Mouse (Mus musculus): ENCODE data around the gene Snx25. TPM values are rescaled to one million over a fixed set of nuclear protein-coding genes. Genes with fewer than 3 reads are reported as not detected.
A peak's percentile ranks its signal among the peaks of the same experiment; 100 is the strongest.

The Snx25 gene
- polyA plus RNA-seq, 2 experiments from 2014 or later: 7.9 to 8.4 TPM

DNA sequence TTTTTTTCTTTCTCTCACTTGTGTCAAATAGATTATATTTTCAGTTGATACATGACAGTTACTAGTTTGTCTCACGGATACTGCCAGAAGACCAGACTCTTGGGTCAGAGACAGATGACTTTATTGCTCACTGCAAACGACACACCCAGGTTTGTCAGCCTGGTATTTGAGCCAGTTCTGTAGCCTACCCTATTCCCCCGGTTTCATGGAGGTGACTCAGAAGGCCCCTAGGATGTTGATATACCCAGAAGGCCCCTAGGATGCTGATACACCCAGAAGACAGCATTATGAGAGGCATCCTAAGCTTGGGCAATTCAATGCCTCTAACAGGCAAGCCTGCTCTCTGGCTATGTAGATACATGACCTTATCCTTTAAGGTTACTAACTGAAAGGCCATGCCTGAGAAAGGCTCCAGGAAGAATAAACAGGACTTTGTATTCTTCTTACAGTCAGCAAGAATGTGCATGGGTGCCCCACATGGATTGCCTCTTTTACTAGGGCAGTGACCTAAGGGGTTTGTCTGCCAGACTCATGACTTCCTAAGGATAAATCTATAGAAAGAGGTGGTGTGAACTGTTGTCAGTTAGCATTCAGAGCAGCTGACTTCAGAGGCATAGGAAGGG lies 144.8 kb downstream of the Snx25 start:
- no peak for ATAC-seq

DNA sequence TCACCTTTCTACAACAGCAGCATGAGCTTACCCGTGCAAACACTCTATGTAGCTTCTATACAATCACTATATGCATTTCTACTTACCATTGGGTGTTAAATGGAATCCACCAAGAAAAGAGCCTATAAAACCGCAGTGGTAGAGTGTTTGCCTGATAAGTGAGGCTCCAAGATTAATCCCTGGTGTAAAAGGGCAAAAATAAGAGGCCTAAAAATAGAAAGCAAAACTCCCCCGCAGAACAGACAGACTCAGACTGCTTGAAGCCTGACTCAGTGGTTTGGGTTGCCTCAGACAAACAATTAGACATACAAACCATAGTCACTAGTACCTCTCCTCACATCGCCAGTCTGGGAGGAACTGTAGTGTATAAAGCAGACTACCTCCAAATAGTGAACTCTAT lies 146.4 kb downstream of the Snx25 start, which contains the start of gene Ankrd37:
Gene Ankrd37 (minus strand): TSS at position 112 of the 400 bp plus-strand sequence.
- ATAC-seq: no peak

DNA sequence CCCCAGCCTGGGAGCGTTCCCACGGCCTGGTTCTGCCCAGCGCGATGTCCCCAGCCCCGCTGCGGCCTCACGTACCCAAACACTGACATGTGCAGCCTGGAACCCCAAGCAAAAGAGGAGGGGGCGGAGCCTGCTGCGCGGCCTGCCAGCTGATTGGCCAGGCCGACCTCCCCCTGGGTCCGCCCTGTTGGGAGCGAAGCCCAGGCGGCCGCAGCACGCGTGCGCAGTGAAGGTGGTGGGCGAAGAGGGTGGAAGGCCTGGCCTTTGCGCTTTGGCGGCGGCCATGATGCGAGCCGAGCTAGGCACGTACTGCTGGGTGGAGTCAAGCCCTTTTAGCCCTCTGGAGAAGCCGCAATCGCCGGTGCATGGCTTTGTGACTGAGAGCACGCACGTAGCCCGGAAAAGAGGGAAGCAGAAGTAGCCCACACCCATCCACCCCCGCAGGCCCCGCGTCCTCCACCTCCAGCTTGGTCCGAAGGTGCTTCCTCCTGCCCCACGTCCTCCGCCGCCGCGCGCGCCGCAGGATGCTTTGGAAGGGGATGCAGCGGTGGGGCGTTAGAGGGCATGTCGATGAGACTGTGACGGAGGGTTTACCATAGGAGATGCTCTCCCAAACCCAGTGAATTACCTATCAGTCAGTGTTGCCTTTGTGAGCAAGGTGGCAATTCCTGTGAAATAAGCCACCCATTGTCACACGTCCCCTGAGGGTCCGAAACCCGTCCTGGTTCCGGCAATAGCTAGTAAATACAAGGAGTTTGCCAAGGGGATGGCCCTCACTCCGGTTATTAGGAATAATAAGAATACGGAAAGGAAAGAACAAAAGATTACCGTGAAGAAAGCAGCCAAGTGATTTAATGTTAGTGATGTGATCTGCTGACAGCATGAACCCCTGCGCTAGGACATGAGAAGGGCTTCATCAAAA lies 151.9 kb downstream of the Snx25 start:
- ATAC-seq: peak; percentile 97

DNA sequence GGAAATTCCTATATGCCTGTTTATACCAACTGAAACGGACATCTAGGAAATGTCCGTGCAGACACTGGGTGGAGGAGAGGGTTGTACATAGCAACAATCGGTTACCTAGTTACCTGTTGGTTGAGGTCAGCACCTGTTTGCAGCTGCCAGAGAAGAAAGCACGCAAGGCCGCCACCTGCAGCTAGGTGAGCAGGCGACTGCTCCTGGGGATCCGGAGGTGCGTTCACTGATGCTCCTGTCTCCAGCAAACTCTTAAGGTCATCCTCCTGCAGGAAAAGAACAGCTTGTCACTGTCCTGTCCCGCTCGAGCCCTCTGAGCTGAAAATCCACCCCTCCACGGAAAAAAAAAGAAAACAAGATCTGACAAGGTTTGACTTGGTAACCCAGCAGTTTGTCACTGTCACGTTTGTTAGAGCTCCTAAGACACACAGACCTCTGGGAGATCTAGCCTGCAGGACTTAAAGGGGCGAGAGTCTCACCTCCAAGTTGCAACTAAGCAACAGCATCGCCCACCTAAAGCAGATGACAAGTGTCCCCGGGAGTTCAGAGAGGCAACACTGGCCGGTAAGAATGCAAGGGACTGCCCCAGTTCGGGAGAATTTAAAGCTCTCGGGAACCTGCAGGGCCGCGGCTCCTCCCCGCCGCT lies 152.7 kb downstream of the Snx25 start, which contains the start of gene Lrp2bp:
Gene Lrp2bp (plus strand): TSS at position 166 of the 646 bp plus-strand sequence.
- ATAC-seq: no peak

DNA sequence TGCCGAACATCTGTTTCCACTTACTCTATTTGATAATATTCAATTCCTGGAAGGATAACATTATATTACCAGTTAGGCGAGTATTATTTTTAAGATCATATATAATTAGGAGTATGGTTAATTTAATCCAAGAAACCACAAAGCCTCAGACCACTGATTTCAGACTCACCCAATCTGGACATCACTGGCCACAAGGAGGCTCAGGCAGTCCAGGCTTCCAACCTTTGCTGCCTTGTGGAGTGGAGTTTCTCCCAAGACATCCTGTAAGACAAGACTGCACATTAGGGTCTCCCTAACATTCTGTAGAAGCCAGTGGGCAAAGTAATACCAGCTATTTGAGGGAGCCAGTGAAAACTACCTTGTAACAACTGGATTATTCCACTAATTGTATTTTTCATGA lies 153.7 kb downstream of the Snx25 start:
- ATAC-seq: no peak

DNA sequence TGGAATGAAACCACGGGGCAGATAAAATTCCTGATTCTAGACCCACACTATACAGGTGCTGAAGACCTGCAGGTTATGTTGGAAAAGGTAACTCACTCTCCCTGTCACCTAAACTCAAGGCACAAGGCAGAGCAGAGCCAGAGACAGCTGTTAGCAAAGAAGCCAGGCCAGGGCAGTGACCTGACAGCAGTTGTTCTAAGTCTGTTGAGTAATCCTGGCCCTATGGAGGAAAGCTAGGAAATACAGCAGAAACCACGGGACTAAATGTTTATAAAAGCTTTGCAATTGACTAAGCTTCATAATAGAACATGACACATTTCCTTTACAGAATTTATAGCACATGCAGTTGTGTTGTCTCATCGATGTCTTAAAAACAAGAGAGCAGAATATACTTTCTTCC lies 156.4 kb downstream of the Snx25 start:
- ATAC-seq: no peak

DNA sequence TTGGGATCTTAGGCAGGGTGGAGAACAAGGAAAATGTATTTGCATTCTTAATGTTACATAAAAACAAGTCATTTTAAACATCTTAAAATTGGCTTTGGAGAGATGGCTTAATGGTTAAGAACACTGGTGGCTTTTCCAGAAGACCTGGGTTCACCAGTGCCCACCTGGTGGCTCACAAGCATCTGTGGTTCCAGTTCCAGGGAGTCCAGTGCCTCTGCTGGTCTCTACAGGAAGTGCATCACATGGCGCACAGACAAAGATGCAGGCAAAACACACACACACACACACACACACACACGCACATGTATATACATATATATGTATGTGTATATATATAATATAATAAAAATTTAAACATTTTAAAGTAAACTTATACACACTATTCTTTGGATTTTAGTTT lies 157.8 kb downstream of the Snx25 start:
- peak; percentile 46 for ATAC-seq

DNA sequence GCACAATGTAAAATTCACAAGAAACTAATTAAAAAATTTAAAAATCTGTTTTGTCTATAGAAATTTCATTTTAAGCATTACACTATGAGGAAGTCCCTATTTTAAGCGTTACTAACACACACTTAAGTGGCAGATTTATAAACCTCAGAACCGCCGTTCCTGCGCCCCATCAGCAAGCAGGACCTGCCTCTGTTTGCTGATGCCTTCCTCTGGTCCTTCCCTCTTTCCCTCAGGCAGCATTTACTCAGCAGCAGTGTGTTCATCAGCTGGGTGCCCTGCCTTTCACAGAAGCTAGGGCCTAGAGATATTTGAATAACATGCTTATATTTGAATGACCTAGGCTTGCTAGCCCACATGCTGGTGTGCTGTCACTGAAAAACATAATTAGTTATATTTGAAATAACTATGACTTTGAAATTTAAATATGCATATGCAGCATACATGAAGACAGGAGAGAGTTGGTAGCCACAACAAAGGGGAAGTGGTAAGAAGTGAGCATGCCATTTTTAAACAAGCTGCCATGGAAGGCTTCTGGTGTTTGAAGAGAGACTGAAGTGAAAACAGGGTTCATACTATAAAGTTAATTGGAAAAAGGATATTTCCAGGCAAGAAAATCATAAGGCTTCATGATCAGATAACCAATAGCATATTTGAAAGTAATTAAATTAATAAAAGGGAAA lies 161.2 kb downstream of the Snx25 start:
- ATAC-seq: no peak

DNA sequence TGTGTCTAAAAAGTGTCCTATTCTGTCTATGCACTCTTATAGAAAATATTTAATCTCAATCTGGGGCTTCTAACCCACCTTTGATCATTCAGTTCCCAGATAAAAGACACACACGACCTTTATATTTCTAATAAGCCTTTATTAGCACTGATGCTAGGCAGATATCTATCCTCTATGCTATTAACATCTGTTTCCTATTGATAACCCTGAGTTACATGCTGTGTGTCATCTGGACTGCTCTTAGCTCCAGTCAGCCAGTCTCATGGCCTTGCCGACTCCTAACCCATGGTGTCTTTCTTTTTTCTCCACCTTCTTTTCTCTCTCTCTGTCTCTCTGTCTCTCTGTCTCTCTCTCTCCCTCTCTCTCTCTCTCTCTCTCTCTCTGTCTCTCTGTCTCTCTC lies 163.8 kb downstream of the Snx25 start:
- no peak for ATAC-seq

DNA sequence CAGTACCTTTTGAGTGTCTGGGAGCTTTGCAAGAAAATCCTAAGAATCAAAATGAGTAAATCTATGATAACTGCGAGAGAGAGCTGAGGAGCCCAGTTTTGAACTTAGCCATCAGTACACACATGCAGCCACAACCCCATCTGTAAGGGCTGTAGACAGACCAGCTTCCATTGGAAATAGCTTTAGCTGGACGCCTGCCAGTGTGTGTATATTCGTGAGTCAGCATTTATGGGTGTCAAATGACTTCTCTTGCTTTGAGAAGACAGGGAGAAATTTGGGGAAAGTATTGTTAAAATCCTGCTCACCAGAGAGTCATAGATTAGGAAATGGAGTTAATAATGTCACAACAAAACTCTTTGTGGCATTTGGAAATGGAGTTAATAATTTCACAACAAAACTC lies 165.3 kb downstream of the Snx25 start:
- ATAC-seq: no peak

Other genes with a start within 250 kb of the Snx25 start
- not detected for gene Ccdc110, start 217.5 kb downstream of the Snx25 start, polyA plus RNA-seq (2017; shearing (Covaris generic))
- 1 to 10 TPM; 1.0 to 1.2 TPM for gene 1700029J07Rik, start 176.9 kb downstream of the Snx25 start, polyA plus RNA-seq (2017; shearing (Covaris generic))
- gene Ufsp2, start 176.6 kb downstream of the Snx25 start, polyA plus RNA-seq (2017; shearing (Covaris generic)): 10 to 100 TPM; 61.5 to 66.8 TPM
- gene Lrp2bp, start 152.9 kb downstream of the Snx25 start, polyA plus RNA-seq (2017; shearing (Covaris generic)): under 1 TPM in 1 of 2 experiments, not detected in 1; 0.62 TPM
- gene Ankrd37, start 146.5 kb downstream of the Snx25 start, polyA plus RNA-seq (2017; shearing (Covaris generic)): 10 to 100 TPM; 11.8 to 13.0 TPM
- 10 to 100 TPM; 31.5 to 38.2 TPM for gene Cfap97, start 388 bp downstream of the Snx25 start, polyA plus RNA-seq (2017; shearing (Covaris generic))
- gene Slc25a4, start 59.1 kb upstream of the Snx25 start, polyA plus RNA-seq (2017; shearing (Covaris generic)): 100 to 1,000 TPM; 197 to 224 TPM
- gene Helt, start 142.5 kb upstream of the Snx25 start, polyA plus RNA-seq (2017; shearing (Covaris generic)): not detected

Data from activated CD4-positive, CD25-positive, alpha-beta regulatory T cell, adult 4 months (primary cell).